Mouse (Mus musculus) adrenal gland, postnatal 10 days (tissue): Measurements from ENCODE around the gene Dcp1b. TPM values are rescaled to one million over a fixed set of nuclear protein-coding genes. Genes with fewer than 3 reads are reported as not detected.

Source experiments
- DNase-seq: peaks from one replicate; pipeline ENCODE4 v3.0.0; 2021; ENCODE audit warnings: mixed read lengths
- long read RNA-seq, 2 experiments: library from polyadenylated mRNA; stranded (forward); transcript quantifications; one replicate each; pipeline ENCODE4 v2.0.0; 2021
- total RNA-seq, 2 experiments: library from RNA; stranded (reverse); gene quantifications; 2 replicates each; pipeline ENCODE4 v1.2.3; 2021

Gene Dcp1b
- 10 to 100 TPM; 10.7 to 17.4 TPM for total RNA-seq
- long read RNA-seq, experiment 1, partial matches to known transcripts: 14 of 18 reads
- long read RNA-seq, experiment 1, other reads (novel, unspliced or antisense): 2 of 18 reads
- long read RNA-seq, experiment 2, transcript Dcp1b-202 (9 exons, 3,313 nt): major isoform, 7 of 10 reads
- long read RNA-seq, experiment 2, partial matches to known transcripts: 1 of 10 reads
- long read RNA-seq, experiment 2, other reads (novel, unspliced or antisense): 2 of 10 reads

DNA sequence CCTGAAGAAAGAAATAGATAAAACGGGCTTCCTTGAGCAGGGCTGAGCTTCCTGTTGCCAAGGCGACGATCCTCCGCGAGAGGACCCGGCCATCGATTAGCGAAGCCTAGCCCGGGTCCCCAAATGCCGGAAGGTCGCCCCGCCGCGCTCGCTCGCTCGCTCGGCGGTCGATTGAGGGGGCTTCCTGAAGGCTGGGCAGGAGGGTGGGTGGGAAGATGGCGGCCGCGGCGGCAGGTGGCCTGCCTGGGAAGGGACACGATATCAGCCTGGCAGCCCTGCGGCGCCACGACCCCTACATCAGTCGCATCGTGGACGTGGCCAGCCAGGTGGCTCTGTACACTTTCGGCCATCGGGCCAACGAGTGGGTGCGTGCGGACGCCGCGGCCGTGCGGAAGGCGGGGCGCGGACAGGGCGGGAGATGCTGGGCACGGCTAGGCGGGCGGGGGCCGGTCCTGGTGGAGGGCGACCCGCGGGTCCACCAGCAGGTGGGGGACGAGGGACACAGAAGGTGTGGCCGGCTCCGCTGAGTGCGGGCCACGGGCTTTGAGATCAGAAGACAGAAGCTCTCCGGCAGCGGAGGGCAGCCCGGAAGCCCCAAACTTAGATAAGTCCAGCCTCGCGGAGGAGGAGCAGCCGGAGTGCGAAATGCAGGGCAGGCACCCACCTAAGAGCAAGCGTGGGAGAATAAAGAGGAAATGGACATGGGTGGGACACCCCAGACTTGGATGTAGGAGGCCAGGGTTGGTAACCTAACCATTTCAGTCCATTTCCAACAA, at the start of gene Dcp1b:
Dcp1b (plus strand) TSS at position 176 of the 776 bp plus-strand sequence.
- peak; percentile 92 for DNase-seq

- no peak for DNase-seq
Measured at GRCm38 (mm10) chr6:119126991-119127390, 48.1 kb upstream of the Dcp1b start.

DNA sequence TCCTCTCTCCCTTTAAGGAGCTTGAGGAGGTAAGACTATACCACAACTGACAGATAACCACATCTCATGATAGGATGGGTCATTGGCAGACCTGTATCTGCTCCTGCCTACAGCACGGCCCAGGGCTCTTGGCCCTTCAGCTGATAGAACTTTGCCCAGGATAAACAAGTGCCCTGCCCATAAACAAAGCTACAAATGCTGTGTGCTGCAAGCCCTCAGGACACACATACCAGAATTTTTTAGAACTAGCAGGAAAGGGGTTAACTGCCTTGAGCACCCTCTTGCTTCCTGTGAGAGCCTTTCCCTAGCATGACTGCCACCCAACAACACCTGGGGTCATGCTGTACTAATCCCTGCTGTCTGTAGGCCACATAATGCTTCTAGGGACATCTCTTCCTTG, 47.0 kb upstream of the Dcp1b start:
- DNase-seq: no peak

GRCm38 (mm10) chr6:119128521-119128920, 46.5 kb upstream of the Dcp1b start:
- DNase-seq: no peak

DNA sequence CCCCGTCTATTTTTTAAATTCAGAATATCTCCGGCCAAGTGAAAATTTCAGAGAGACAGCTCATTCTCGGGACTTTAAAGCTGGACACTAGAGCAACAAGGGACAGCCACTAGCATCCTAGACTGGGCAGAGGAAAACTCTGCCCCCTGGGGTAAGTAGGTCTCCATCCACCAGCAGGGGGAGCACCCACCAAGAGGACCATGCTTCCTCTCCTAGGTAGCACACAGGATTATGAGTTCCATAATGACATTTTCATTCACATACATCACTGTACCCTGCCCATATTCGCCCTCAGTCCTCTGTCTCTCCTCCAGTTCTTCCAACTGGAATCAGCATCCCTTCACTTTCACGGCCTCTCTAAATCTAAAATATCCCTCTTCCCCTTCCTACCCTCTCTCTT, 45.4 kb upstream of the Dcp1b start:
- peak; percentile 81 for DNase-seq

GRCm38 (mm10) chr6:119132111-119132735, 42.8 kb upstream of the Dcp1b start:
- no peak for DNase-seq

GRCm38 (mm10) chr6:119132863-119133262, 42.2 kb upstream of the Dcp1b start:
- no peak for DNase-seq

DNA sequence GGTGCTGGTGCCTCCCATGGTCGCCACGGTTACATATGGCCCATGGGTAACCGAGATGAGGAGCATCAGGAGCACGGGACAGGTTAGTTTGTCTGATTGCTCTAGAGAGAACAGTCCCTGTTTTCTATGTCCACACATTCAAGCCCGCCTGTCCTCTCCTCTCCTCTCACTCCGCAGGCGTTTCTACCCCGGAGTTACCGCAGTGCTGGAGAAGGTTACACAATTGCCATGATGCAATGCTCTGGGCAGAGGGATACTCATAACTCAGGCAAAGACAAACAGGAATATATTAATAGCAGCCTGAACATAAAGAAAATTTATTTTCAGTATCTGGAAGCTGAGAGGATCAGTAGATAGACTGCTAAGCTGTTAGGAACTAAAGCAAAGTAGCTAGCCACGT, 37.3 kb upstream of the Dcp1b start:
- peak; percentile 50 for DNase-seq

DNA sequence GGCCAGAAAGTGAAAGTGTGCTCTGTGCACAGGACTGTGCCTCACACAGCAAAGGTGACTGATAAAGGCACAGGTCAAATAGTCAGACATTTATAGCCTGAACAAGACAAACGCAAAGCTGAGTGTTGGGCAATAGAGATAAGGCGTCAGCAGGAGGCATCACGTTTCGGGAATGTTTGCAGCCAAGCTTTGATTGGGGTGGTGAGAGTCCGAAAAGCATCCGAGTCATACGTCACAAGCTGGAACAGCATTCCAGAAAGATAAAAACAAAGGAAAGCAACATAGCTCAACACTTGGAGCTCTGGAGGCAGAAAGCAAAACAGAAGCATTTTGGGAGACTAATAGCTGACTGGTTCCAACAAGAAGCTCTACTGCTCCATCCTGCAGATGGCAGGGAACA, 35.5 kb upstream of the Dcp1b start:
- DNase-seq: no peak

- DNase-seq: no peak
Measured at GRCm38 (mm10) chr6:119145109-119145508, 29.9 kb upstream of the Dcp1b start.

- no peak for DNase-seq
Measured at GRCm38 (mm10) chr6:119165677-119166076, 9.4 kb upstream of the Dcp1b start.

DNA sequence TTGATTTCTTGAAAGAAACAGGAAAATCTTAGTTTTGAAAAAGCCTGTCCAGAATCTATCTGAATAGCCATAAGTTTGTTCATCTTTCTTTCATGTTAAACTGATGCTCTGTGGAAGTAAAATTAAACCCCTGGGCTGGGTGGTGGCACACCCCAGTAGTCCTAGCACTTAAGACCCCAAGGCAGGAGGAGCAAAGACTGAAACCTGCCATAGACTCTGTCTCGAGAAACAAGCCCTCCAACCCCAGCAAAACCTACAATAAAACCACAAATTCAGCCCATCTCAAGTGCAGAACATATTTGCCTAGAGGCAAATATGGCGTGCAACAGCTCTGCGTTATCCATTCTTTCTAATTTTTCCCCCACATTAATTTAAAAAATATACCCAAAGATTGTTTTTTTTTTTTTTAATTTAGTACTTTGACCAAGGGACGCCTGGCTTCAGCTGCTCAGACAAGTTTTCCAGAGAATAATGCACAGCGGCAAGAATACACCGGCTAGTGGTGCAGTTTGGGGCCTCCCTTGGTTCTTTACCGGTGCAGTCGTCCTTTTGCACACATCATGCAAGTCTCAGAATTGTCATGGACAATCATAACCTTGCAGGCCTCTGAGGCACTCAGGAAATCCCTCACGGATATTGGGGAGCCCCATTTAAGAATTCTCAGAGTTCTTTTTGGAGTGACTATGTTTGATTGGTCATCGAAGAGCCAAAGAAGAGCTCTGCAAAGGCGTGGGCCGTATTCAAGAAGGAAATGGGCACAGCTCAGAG, 562 bp upstream of the Dcp1b start:
- DNase-seq: no peak

GRCm38 (mm10) chr6:119176103-119176502, 1.1 kb downstream of the Dcp1b start:
- no peak for DNase-seq

DNA sequence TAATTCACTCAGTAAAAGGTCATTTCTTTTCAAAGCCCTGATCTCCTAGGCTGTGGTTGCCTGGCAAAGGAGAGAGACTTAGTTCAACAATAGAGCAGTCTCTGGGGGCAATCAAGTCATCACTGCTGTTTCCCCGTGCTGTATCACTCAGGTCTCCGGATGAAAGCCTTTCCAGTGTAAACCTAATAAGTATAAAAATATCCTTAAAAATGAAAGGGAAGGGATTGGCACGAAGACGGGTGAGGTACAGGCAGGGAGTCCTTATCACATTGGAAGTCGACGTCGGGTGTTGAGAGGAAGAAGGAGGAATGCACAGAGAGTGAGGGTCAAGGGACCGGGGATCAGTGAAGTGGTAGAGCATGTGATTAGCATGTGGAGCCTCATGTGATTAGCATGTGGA, 2.0 kb downstream of the Dcp1b start:
- no peak for DNase-seq

GRCm38 (mm10) chr6:119180188-119180587, 5.1 kb downstream of the Dcp1b start:
- DNase-seq: no peak

DNA sequence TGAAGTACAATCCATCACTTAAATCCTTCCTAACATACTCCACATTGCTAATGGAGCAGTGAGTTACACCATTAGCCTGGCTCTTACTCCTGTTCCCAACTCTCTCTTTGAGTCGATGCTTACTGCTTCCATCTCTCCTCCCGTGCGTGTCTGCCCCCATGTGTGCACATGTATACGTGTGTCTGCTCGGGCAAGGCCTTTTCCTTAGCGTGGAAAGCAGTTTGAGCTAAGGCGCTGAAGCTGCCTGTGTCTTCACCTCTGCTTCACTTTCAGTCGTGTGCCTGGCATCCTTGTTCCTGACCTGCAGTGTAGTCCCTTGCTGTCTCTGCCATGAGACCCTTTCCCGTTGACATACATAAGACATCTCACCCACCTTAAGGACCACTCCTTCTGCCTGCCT, 7.2 kb downstream of the Dcp1b start:
- DNase-seq: no peak

GRCm38 (mm10) chr6:119183781-119184180, 8.7 kb downstream of the Dcp1b start:
- DNase-seq: no peak

DNA sequence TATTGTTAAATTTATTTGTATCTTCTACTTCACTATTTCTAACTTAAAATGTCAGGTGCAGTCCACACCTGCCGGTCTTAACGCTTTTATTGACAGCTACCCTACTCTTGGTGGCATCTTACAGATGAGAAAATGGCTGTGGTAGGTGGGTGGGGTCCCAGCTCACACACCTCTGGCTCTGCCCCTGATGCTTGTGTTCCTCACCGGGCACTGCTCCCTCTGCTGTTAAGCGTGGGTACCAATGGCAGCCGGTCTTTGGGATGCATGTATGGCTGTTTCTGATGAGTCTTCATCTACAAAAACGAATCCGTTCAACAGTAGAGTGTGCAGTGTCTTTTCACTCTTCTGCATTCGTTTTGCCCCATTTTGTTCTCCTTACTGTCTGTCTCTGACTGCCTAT, 11.6 kb downstream of the Dcp1b start:
- peak; percentile 21 for DNase-seq

DNA sequence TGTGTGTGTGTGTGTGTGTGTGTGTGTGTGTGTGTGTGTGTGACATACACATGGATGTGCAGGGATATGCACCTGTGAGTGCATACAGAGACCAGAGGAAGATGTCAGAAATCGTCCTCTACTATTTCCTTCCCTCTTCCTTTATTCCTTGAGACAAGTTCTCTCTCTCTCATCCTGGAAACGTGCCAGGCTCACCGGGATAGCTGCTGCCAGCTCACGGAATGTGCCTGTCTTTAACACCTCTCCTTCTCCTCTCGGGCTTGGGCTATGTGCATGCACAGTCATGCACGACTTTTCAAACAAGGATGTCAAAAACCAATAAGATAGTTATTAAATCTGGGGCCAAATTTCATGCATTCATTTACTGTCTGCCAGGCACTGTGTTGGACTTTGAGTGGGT, 12.6 kb downstream of the Dcp1b start:
- no peak for DNase-seq

- no peak for DNase-seq
Measured at GRCm38 (mm10) chr6:119191478-119191877, 16.4 kb downstream of the Dcp1b start.

DNA sequence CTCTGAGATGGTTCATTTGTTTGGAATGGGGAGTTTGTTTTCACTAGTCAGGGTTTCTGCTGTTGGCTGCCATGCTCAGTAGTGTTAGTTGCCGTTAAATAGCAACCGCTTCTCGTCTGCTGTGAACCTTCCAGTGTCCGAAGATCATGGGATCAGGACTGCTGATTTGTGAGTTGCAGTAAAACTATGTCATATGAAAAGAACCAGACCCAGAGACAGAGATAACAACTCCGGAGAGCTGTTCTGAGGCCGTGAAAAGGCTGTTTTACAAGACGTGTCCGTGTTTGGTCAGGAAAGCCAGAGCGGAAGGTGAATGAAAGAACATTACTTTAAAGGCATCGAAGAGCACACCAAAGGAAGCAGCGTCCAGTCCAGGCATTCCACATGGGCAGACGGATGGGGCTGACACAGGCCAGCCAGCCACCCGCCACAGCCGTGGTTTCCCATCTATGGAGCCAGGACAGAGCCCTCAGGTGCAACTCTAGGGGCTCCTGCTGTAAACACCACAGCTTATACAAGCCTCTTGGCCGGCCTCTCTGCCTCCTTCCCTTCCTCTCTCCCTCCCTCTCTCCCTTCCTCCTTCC, 18.6 kb downstream of the Dcp1b start:
- no peak for DNase-seq

DNA sequence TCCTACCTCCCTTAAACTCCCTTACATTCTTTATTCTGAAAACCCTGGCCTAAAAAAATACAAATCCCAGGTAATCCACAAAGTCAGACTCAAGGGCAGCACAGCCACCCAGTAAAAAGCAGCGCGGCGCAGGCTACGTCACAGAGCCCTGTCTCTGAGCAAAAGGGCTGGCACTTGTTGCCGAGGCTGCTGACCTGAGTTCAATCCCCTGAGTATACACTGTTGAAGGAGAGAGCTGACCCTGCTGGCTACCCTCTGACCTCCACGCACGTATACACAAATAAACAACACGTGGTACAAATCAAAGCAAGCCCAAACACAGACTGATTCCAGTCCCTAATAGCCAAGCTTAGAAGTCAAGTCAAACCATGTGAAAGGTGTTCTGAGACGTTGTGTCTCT, 19.1 kb downstream of the Dcp1b start:
- DNase-seq: no peak
